Mouse (Mus musculus) midbrain, postnatal 0 days (tissue): ENCODE measurements around the gene Ms4a8a. TPM values are rescaled to one million over a fixed set of nuclear protein-coding genes. Genes with fewer than 3 reads are reported as not detected.
A peak's percentile ranks its signal among the peaks of the same experiment; 100 is the strongest.
"Not testable (repeated sequence)": the region's sequence is repeated elsewhere in the genome, so short reads cannot be mapped to it uniquely, and the experiment has no call there.

ENCODE experiments used
- ATAC-seq: fragments of 200-750 bp; cut with Nextera tagmentation; 2 replicates; pipeline ENCODE4 v1.8.0; 2017; ENCODE audit warnings: moderate number of reproducible peaks, mild to moderate bottlenecking, moderate TSS enrichment, moderate library complexity; ENCODE audit not compliant: low FRiP score
- DNase-seq: peaks from one replicate; pipeline ENCODE4 v3.0.0-alpha.2; 2015; ENCODE audit warnings: low spot score
- H3K27ac ChIP-seq: fragments of 300-500 bp; sonication (generic); 2 replicates; pipeline ENCODE4 v1.5.1; 2014; ENCODE audit warnings: low read depth, mild to moderate bottlenecking, low read length, mixed read lengths
- H3K27me3 ChIP-seq: fragments of 300-500 bp; sonication (generic); 2 replicates; pipeline ENCODE4 v1.6.1; 2014; ENCODE audit warnings: low read length, control low read depth, mixed read lengths; ENCODE audit not compliant: insufficient read depth
- H3K36me3 ChIP-seq: fragments of 300-500 bp; sonication (generic); 2 replicates; pipeline ENCODE4 v1.6.1; 2014; ENCODE audit warnings: low read length, control low read depth, mixed read lengths; ENCODE audit not compliant: insufficient read depth
- H3K4me1 ChIP-seq: fragments of 300-500 bp; sonication (generic); 2 replicates; pipeline ENCODE4 v1.6.1; 2014; ENCODE audit warnings: mild to moderate bottlenecking, control low read depth, antibody characterized with exemption, low read length, mixed read lengths; ENCODE audit not compliant: insufficient read depth
- H3K4me2 ChIP-seq: fragments of 300-500 bp; sonication (generic); 2 replicates; pipeline ENCODE4 v1.6.1; 2014; ENCODE audit warnings: low read depth, mild to moderate bottlenecking, low read length, mixed read lengths; ENCODE audit not compliant: poor library complexity, severe bottlenecking
- H3K4me3 ChIP-seq: fragments of 300-500 bp; sonication (generic); 2 replicates; pipeline ENCODE4 v1.5.1; 2014; ENCODE audit warnings: low read depth, mild to moderate bottlenecking, low read length, moderate library complexity
- H3K9ac ChIP-seq: fragments of 300-500 bp; sonication (generic); replicated peaks from 2 replicates; pipeline ENCODE4 v1.6.1; 2014; ENCODE audit warnings: mild to moderate bottlenecking, low read length, moderate library complexity, mixed read lengths; ENCODE audit not compliant: poor library complexity, severe bottlenecking
- H3K9me3 ChIP-seq: fragments of 300-500 bp; sonication (generic); 2 replicates; pipeline ENCODE4 v1.6.1; 2016; ENCODE audit warnings: low read length, control low read depth
- CTCF ChIP-seq: IDR thresholded peaks from 2 replicates; pipeline ENCODE4 v1.5.1; 2016; ENCODE audit warnings: antibody characterized with exemption, mild to moderate bottlenecking
- WGBS: fragments of 180-500 bp; shearing (Covaris S2); extraction: QIAGEN DNeasy Blood & Tissue Kit; methylation state at CpG from one replicate; pipeline ENCODE4 v1.1.7; 2014; 5-methylcytosine and 5-hydroxymethylcytosine counted together
- polyA plus RNA-seq: library from polyadenylated mRNA; unstranded; fragments of >200 nt; fragmentation: Nextera tagmentation; extraction: Ambion mirVana; gene quantifications from 2 replicates; pipeline ENCODE4 v1.2.1, GENCODE M21; 2015
- total RNA-seq: library from RNA; depleted of rRNA; stranded (reverse); fragments of >200 nt; gene quantifications from 2 replicates; pipeline ENCODE4 v1.2.3, GENCODE M21; 2014

Ms4a8a gene
- total and polyA plus RNA-seq, 2 experiments from 2014 or later: not detected

- Histone ChIP-seq H3K9me3 (no peaks in the 10 kb centered on the region), H3K4me2 (no peak overlapping the region), H3K27me3 (no peaks in the 10 kb centered on the region), H3K9ac (no peak overlapping the region), H3K27ac (no peak overlapping the region), H3K4me3 (no peak overlapping the region), H3K4me1 (no peaks in the 10 kb centered on the region), H3K36me3 (no peaks in the 10 kb centered on the region)
- no peak for DNase-seq
- WGBS: 79% methylated on average over 3 of the region's 3 CpGs
- no peak for ATAC-seq
- no peak for TF ChIP-seq CTCF
Observed at GRCm38 (mm10) chr19:11098401-11098800, 17.5 kb upstream of the Ms4a8a start.

- DNase-seq, H3K27me3 ChIP-seq, ATAC-seq, H3K36me3 ChIP-seq, H3K9me3 ChIP-seq, H3K4me1 ChIP-seq, H3K27ac ChIP-seq, H3K9ac ChIP-seq: not testable (repeated sequence)
- Histone ChIP-seq H3K4me2 (peak overlapping the region; percentile 58), H3K4me3 (peak overlapping the region; percentile 41)
- 3% methylated on average over 50 of the region's 50 CpGs for WGBS
Observed at GRCm38 (mm10) chr19:11092131-11092530, 11.2 kb upstream of the Ms4a8a start.

GRCm38 (mm10) chr19:11070364-11070763 is 10.5 kb downstream of the Ms4a8a start:
- Histone ChIP-seq H3K27ac (no peak overlapping the region), H3K4me1 (no peaks in the 10 kb centered on the region), H3K27me3 (no peaks in the 10 kb centered on the region), H3K36me3 (no peaks in the 10 kb centered on the region), H3K9me3 (no peaks in the 10 kb centered on the region), H3K4me2 (no peak overlapping the region), H3K4me3 (no peak overlapping the region), H3K9ac (no peak overlapping the region)
- 96% methylated on average over 3 of the region's 3 CpGs for whole genome bisulfite sequencing
- TF ChIP-seq CTCF: no peak
- no peak for DNase-seq
- ATAC-seq: no peak

DNA sequence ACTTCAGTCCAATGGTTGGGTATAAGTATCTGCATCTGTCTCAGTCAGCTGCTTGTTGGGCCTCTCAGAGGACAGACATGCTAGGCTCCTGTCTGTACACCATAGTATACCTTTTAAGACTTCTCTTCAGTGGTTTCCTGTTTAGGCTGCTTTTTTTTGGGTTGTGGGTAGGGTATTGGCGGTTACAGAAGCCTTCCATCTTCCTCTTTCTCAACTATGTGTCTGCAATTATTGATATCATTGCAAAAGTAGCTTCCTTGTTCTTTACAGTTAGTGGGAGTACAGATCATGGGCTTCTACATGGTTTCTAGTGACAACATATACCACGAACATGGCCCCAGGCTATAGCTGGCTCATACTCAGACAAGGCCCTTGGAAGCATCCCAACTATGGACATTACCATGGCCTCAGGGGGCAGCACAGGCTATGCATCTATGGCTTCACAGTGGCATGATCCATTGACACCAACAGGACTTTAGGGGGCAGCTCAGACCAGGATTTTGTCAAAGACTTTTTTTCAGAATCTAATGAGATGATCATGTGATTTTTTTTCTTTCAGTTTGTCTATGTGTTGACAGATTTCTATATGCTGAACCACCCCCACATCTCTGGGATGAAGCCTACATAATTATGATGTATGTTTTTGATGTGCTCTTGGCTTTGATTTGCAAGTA is 15.6 kb downstream of the Ms4a8a start:
- WGBS: 87% methylated on average over 2 of the region's 2 CpGs
- no peak for DNase-seq
- H3K27ac ChIP-seq: no peak overlapping the region

DNA sequence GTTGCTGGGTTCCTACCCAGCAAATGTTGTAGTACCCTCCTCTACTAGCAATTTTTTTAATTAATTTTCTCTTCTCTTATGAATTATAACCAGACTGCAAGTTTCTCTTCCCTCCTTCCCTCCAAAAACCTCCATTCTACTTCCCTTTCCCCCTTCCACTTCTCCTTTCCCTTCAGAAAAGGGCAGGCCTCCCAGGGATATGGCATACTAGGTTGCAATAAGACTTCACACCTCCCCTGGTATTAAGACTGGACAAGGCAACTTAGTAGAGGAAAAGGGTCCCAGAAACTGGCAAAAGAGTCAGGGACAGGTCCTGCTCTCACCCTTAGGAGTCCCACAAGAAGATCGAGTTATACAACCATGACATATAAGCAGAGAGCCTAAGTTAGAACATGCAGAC is 20.0 kb downstream of the Ms4a8a start:
- Histone ChIP-seq H3K4me3 (no peak overlapping the region), H3K4me1 (no peaks in the 10 kb centered on the region), H3K36me3 (no peaks in the 10 kb centered on the region), H3K4me2 (no peak overlapping the region), H3K9ac (no peak overlapping the region), H3K9me3 (no peaks in the 10 kb centered on the region), H3K27me3 (no peaks in the 10 kb centered on the region), H3K27ac (no peak overlapping the region)
- WGBS: 89% methylated on average over 1 of the region's 1 CpGs
- ATAC-seq (no peak), DNase-seq (no peak)
- TF ChIP-seq CTCF: no peak

More for the DNA sequence above, 15.6 kb downstream of the Ms4a8a start:
- Histone ChIP-seq H3K4me2 (no peak overlapping the region), H3K4me1 (no peaks in the 10 kb centered on the region), H3K9me3 (no peaks in the 10 kb centered on the region), H3K36me3 (no peaks in the 10 kb centered on the region), H3K9ac (no peak overlapping the region), H3K27me3 (no peaks in the 10 kb centered on the region), H3K4me3 (no peak overlapping the region)
- ATAC-seq: no peak
- no peak for TF ChIP-seq CTCF

DNA sequence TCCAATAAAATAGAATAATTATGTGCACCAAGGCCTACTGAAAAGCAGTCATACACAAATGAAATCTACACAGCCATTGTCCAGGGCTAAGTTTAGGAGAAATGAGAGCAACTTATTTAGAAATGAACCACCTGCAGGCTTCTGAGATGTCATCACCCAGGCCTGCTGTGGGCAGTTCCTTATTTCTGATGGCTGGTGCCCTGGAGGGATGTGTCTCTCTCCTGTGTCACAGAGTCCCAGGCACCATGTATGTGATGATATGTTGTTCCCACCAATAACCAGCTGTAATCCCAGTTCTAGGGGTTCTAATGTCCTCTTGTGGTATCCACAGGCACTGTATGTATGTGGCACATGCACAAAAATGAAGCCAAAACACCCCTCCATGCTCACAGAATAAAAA is 20.9 kb downstream of the Ms4a8a start:
- H3K4me1 ChIP-seq: no peaks in the 10 kb centered on the region
- no peak overlapping the region for H3K4me3 ChIP-seq
- H3K27ac ChIP-seq: no peak overlapping the region
- H3K27me3 ChIP-seq: no peaks in the 10 kb centered on the region
- no peak overlapping the region for H3K9ac ChIP-seq
- no peak overlapping the region for H3K4me2 ChIP-seq
- no peak for TF ChIP-seq CTCF
- DNase-seq: no peak
- H3K36me3 ChIP-seq: no peaks in the 10 kb centered on the region
- no peaks in the 10 kb centered on the region for H3K9me3 ChIP-seq
- no peak for ATAC-seq

DNA sequence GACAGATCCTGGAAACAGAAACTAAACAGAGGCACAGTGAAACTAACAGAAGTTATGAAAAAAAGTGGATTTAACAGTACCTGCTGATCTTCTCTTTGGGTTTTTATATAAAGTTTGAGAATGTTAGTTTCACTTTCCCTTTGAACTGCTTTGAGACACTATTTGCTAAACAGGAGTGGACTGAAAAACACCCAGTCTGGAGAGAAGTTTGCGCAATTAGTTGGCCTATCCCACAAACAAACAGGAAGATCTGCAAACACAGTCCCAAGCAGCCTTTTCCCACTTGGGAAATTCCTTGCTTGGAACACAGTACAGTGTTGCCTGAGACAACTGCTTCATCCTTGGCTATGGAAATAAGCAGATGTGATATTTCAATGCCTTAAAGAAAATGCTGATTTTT is 25.2 kb downstream of the Ms4a8a start:
- H3K9ac ChIP-seq, H3K9me3 ChIP-seq, H3K4me1 ChIP-seq, ATAC-seq, H3K27me3 ChIP-seq, H3K27ac ChIP-seq, H3K36me3 ChIP-seq, H3K4me2 ChIP-seq, H3K4me3 ChIP-seq, DNase-seq: not testable (repeated sequence)
- WGBS: 100% methylated on average over 1 of the region's 1 CpGs
